Mouse (Mus musculus): ENCODE data around the gene Agmat. TPM values are rescaled to one million over a fixed set of nuclear protein-coding genes. Genes with fewer than 3 reads are reported as not detected.
A peak's percentile ranks its signal among the peaks of the same experiment; 100 is the strongest.

Gene Agmat
- total RNA-seq (2021): under 1 TPM; 0.25 to 0.59 TPM
- long read RNA-seq, experiment 1, partial matches to known transcripts: 1 of 1 reads
- long read RNA-seq, experiment 1, other reads (novel, unspliced or antisense): 0 of 1 reads
- long read RNA-seq, experiment 2: 0 reads

DNA sequence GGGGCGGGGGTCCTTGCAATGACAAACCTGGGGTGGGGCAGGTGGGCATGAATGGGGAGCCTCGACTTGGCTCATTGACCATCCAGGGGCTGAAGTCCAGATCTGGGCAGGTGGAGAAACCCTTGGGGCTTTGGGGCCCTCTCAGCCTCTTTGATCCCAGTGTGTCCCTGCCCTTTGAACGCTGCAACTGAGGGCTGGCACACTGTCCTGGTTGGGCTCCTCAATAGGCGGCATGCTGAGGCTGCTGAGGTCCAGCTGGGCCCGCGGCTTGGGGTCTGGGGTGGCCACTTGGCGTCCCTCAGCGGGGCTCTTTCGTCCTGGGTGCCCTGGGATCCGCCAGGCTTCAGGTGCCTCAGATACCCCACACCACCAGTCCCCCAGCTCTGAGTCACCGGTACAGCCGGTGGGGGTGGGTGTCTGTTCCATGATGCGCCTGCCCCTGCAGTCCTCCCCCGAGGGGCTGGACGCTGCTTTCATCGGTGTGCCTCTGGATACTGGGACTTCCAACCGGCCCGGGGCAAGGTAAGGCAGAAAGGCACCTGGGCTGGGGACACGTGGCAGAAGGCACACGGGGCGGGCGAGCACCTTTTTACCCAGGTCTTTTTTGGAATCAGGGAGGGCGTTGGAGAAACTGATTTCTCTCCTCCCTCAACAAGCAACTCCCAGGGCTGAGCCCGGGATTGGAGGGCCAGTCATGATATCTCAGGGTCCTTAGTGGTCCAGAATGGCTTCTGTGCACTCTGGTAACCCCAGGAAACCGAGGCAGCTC, at the start of gene Agmat:
Gene Agmat, plus strand, starts transcription at position 95 of the 769 bp plus-strand sequence.
- DNase-seq: no peak

- DNase-seq: peak in 1 of 2 experiments; percentile 70
Measured at GRCm38 (mm10) chr4:141704625-141705024, 41.8 kb upstream of the Agmat start.

DNA sequence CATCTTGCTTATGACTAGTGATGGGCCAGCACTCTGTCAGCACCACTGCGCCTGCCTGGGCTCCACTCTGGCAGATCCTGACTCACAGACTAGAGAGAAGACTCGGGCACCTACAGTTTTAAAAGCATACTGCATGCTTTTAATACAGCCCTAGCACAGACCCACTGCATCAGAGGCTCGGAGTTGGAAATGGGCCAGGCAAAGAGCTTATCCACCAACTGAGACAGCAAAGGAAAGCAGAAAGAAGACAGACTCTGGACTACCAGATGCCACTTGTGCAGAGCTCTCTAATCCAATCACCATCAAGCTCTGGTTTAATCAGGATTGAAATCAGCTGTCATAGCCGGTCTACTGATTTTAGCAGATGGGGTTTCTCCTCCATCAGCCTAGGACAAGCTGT, 41.1 kb upstream of the Agmat start:
- DNase-seq: no peak

GRCm38 (mm10) chr4:141708005-141708404, 38.5 kb upstream of the Agmat start:
- DNase-seq: no peak

DNA sequence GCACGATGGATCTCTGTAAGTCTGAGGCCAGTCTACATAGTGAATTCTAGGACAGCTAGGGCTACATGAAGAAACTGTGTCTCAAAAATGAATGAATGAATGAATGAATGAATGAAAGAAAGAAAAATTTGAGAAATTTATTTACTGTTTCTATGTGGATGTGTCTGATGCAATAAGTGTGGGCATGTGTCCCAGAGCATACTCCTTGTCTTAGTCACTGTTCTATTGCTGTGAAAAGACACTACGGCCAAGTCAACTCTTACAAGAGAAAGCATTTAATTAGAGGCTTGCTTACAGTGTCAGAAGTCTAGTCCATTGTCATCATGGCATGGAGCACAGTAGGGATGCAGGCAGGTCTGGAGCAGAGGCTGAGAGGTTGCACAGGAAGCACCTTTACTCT, 37.5 kb upstream of the Agmat start:
- peak in 1 of 2 experiments; percentile 21 for DNase-seq

DNA sequence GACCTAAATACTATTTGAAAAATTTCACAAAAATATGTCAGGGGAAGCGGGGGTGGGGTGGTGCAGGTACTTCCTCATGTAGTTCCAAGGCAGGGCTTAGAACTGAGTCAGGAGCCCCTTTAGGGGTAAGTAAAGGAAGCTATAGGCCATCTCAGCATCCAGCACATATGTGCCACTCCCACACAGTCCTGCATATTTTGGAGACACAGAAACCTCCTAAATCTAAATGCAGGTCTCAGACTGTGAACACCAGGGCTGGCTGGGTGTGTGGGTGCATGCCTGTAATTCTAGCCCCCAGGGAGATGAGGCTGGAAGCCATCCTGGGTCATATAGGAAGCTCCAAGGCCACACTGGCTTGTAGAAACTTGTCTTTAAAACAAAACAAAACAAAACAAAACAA, 35.2 kb upstream of the Agmat start:
- no peak for DNase-seq

- DNase-seq: no peak
Measured at GRCm38 (mm10) chr4:141713598-141714142, 32.8 kb upstream of the Agmat start.

GRCm38 (mm10) chr4:141715027-141715426, 31.4 kb upstream of the Agmat start:
- no peak for DNase-seq

DNA sequence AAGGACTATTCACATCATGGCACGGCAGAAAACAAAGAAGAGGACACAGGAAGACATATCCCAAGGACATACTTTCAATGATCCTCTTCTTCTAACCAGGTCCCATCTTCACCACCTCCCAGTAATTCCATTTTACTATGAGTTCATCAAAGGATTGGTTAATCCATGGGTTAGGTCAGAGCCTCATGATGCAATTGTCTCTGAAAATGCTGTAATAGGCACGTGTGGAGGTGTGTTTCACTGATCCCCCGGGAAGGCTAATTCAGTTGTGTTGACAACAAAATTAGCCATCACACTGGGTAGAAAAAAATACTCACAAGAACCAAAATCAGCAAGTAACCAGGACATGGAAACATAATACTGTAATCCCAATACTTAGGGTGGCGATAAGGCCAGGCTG, 28.8 kb upstream of the Agmat start:
- no peak for DNase-seq

DNA sequence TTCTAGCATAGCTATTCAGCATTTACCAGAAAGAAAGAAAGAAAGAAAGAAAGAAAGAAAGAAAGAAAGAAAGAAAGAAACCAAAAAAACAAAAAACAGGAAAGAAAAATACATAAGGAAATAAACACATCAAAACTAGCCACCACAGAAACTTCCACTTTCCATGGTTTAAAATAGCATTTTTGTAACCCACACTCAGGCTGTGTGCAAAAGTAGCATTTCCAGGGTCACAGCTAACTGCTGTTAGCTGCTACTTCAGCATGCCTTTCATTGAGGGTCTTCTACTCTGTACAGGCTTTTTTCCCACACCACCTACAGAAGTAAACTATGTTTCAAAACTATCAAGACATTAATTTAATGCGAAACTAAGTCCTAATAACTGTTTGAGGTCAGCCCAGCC, 27.2 kb upstream of the Agmat start:
- DNase-seq: no peak

DNA sequence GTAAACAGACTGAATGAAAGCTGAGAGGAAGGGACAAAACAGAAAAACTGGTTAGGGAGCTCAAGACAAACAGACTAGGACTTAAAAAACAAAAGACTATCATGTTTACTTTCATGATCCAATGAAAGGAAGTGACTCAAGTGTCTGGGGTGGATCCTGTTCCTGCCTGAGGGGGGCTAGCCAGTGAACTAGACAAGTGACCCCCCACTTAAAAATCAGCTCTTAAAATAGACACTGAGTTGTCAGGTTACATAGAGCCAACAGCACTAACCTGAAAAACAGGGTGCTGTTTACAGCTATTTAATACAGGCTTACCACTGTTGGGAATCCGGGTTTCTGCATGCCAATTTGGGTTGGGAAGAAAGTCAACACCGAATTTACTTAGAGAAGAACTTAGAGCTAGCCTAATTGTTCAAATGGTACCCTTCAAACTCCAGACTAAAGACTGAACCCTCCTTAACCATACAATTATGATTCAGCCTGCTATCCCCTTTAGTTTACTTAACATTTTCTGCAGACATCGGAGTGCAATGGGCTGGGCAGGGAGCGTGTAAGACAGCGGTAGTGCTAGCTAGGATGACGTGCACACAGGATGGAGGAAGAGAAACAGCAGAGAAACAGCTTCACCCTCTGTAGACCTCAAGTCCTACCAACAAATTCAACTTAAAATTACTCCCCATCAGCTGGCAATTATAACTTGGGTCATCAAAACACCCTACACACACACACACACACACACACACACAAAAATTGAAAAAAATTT, 25.5 kb upstream of the Agmat start:
- peak in 1 of 2 experiments; percentile 25 for DNase-seq

DNA sequence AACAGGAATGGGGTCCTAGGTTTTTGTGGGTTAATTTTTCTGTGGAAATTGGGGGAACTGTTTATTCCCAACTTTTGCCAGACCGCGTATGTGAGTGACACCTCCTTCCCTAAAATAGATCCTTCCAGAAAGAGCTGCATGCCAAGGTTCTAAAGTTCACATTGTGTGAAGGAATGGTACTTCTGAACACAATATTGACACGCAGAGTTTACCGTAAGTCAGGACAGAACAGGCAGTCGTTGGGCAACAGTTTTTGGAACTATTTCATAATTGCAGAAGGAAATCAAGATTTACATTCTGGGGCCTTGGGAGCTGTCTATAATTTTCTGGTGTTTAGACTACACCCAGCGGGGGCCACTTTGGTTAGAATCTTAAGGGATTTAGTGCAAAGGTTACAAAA, 24.5 kb upstream of the Agmat start:
- no peak for DNase-seq

- peak; percentile 91 to 95 for DNase-seq
Measured at GRCm38 (mm10) chr4:141722731-141723672, 23.5 kb upstream of the Agmat start, which contains the start of gene Ddi2. Ddi2 (minus strand) TSS chr4:141723419.

DNA sequence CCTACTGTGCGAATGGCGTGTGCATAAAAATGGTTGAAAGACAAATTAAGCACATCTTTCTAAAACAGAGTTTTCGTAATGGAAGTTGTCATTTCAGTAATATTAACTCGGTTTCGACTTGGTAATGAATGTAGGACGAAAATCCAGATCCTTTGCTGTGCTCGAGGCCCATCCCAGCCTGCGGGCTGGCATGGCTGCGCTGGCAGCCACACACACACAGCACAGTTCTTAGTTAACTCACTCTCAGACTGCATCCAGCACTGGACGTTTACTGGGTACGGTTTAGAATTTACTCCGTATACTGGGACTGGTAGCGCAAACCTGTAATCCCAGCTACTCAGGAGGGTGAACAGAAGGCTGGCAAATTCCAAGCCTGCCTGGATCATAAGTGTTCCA, 22.8 kb upstream of the Agmat start:
- DNase-seq: no peak

- peak in 1 of 2 experiments; percentile 30 for DNase-seq
Measured at GRCm38 (mm10) chr4:141724594-141724993, 21.9 kb upstream of the Agmat start.

DNA sequence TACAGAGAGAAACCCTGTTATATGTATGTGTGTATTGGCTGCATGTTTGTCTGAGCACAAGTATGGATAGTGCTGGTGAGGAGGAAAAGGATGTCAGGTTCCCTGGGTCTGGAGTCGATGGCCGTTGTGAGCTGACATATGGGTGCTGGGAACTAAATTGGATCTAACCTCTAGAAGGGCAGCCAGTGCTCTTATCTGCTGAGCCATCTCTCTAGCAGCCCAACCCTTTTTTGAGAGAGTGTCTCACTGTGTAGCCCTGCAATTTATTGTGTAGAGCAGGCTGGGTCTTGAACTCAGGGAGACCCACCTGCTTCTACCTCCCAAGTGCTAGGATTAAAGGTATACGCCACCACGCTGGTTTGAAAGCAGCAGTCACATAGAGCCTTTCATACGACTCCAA, 21.2 kb upstream of the Agmat start:
- DNase-seq: no peak

GRCm38 (mm10) chr4:141725738-141726137, 20.7 kb upstream of the Agmat start:
- no peak for DNase-seq

DNA sequence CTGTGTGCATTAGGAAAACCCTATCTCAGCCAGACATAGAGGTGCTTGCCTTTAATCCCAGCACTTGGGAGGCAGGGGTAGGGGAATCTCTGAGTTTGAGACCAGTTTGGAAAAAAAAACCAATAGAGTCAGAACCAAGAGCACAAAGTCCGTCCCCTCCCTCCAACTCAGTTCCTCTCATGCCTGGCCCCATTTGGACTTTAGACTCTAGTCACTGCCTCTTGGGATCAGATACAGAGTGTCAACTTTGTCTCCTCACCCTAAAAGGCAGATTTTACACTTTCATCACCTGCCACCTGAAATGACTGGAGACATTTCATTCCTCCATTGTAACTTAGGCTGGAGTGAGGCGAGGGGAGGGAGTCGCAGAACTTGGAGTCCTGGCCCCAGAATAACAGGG, 17.2 kb upstream of the Agmat start:
- no peak for DNase-seq

DNA sequence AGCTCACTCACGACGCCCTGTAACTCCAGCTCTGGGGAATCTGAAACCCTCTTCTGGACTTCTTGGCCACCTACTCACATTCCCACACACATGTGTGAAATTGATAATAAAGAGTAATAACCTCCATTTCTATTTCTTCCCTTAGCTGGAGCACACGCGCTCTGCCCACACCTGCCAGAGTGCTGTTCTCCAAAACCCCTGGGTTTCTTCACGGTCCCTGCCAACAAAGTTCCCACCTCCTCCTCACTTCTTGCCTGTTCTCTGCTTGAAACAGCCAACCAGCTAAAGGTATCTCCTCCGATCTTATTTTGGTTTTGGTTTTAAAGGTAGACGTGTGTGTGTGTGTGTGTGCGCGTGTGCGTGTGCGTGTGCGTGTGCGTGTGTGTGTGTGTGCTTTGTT, 16.1 kb upstream of the Agmat start:
- no peak for DNase-seq

GRCm38 (mm10) chr4:141731766-141732165, 14.7 kb upstream of the Agmat start:
- DNase-seq: no peak

GRCm38 (mm10) chr4:141734446-141735205, 11.8 kb upstream of the Agmat start:
- DNase-seq: peak; percentile 93 to 96

Measured in heart, adult 18-20 months (tissue).